Mouse (Mus musculus) liver, embryonic 14.5 days (tissue): ENCODE data around the gene Armc7. TPM values are rescaled to one million over a fixed set of nuclear protein-coding genes. Genes with fewer than 3 reads are reported as not detected.
"Not testable (repeated sequence)": the region's sequence is repeated elsewhere in the genome, so short reads cannot be mapped to it uniquely, and the experiment has no call there.

Experiments
- ATAC-seq: fragments of 200-750 bp; cut with Nextera tagmentation; 2 replicates; pipeline ENCODE4 v1.8.0; 2017; ENCODE audit warnings: moderate number of reproducible peaks, mild to moderate bottlenecking, moderate library complexity; ENCODE audit not compliant: insufficient read depth
- DNase-seq, 3 experiments: peaks; one replicate each; pipeline ENCODE4 v3.0.0-alpha.2; 2012 to 2013; ENCODE audit warnings: low read depth in 3 of 3, low spot score in 3 of 3
- H3K27ac ChIP-seq: fragments of 300-500 bp; sonication (generic); 2 replicates; pipeline ENCODE4 v1.5.1; 2014; ENCODE audit warnings: moderate library complexity, mild to moderate bottlenecking, control low read depth, inconsistent platforms
- H3K27me3 ChIP-seq: fragments of 300-500 bp; sonication (generic); 2 replicates; pipeline ENCODE4 v1.6.1; 2014; ENCODE audit warnings: mild to moderate bottlenecking, low read length, moderate library complexity; ENCODE audit not compliant: control insufficient read depth, insufficient read depth
- H3K36me3 ChIP-seq: fragments of 300-500 bp; sonication (generic); replicated peaks from 2 replicates; pipeline ENCODE4 v1.6.1; 2014; ENCODE audit warnings: low read depth; ENCODE audit not compliant: control insufficient read depth, insufficient read depth
- H3K4me1 ChIP-seq, 2 experiments: fragments of 200-500 bp in 1 of 2; fragments of 300-500 bp in 1 of 2; sonication (generic) in 1 of 2; replicated peaks; 2 replicates each; pipeline ENCODE4 v1.6.1; 2012 to 2014; ENCODE audit warnings: antibody characterized with exemption in 1 of 2, inconsistent platforms in 1 of 2, low read length in 1 of 2; ENCODE audit not compliant: control insufficient read depth in 2 of 2, insufficient read depth in 2 of 2
- H3K4me2 ChIP-seq: fragments of 300-500 bp; sonication (generic); 2 replicates; pipeline ENCODE4 v1.6.1; 2014; ENCODE audit warnings: low read depth, mild to moderate bottlenecking, control low read depth, moderate library complexity
- H3K4me3 ChIP-seq, 2 experiments: fragments of 200-500 bp in 1 of 2; fragments of 300-500 bp in 1 of 2; sonication (generic) in 1 of 2; 2 replicates each; pipeline ENCODE4 v1.5.1; 2012 to 2014; ENCODE audit warnings: low read depth in 2 of 2, low read length in 2 of 2, mild to moderate bottlenecking in 2 of 2, control low read depth in 1 of 2, inconsistent platforms in 1 of 2, moderate library complexity in 1 of 2; ENCODE audit not compliant: insufficient read depth in 1 of 2
- H3K9ac ChIP-seq: fragments of 300-500 bp; sonication (generic); replicated peaks from 2 replicates; pipeline ENCODE4 v1.6.1; 2014; ENCODE audit warnings: mild to moderate bottlenecking, control low read depth, moderate library complexity
- H3K9me3 ChIP-seq: fragments of 300-500 bp; sonication (generic); 2 replicates; pipeline ENCODE4 v1.6.1; 2016; ENCODE audit warnings: low read length, mixed read lengths; ENCODE audit not compliant: control insufficient read depth
- CTCF ChIP-seq: IDR thresholded peaks from 2 replicates; pipeline ENCODE4 v1.5.1; 2016; ENCODE audit warnings: antibody characterized with exemption, low read depth, control low read depth
- EP300 ChIP-seq: IDR thresholded peaks from 2 replicates; pipeline ENCODE4 v1.6.1; 2016; ENCODE audit warnings: antibody characterized with exemption, low read depth
- WGBS: fragments of 180-500 bp; shearing (Covaris S2); extraction: QIAGEN DNeasy Blood & Tissue Kit; methylation state at CpG from one replicate; pipeline ENCODE4 v1.1.7; 2014; ENCODE audit not compliant: insufficient replicate concordance; 5-methylcytosine and 5-hydroxymethylcytosine counted together
- polyA plus RNA-seq, 2 experiments: library from polyadenylated mRNA; depleted of rRNA in 1 of 2; stranded (reverse) in 1 of 2; unstranded in 1 of 2; fragments of >200 nt; fragmentation: Nextera tagmentation in 1 of 2; extraction: Ambion mirVana in 1 of 2; gene quantifications; 2 replicates each; pipeline versions ENCODE4 v1.2.1 to v1.2.3; 2012 to 2014

The Armc7 gene
- polyA plus RNA-seq, 2 experiments: 2.1 to 2.2 TPM

DNA sequence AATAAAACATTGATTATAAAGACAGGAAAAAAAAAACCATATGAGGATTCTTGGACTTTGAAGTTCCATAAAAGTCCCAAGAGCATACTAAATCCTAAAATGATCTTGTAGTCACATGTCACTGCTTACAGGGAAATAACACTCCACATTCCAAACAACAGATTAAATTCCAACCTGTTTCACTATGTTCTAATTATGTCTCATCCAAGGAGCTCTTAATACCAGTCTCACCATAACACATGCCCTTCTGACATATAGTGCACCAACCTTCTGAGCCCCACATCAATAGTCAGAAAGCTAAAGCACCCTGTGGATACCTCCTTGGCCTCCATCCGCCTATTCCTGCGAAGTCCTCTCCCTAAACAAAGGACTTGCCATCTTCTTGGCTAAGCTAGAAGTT lies 44.8 kb downstream of the Armc7 start:
- no peak for ATAC-seq
- no peak for DNase-seq
- Histone ChIP-seq H3K4me2 (no peak overlapping the region), H3K27ac (no peak overlapping the region), H3K36me3 (peaks cover 23% of the 10 kb centered on the region), H3K9ac (no peak overlapping the region), H3K4me3 (no peak overlapping the region), H3K27me3 (no peaks in the 10 kb centered on the region), H3K4me1 (peaks cover 0 to under 1% of the 10 kb centered on the region in 2 experiments; a peak in 2 of 4 replicates), H3K9me3 (no peaks in the 10 kb centered on the region)
- no peak for TF ChIP-seq CTCF
- TF ChIP-seq EP300: no peak
- 93% methylated on average over 2 of the region's 2 CpGs for WGBS

GRCm38 (mm10) chr11:115521080-115521479 lies 45.6 kb downstream of the Armc7 start:
- H3K9ac ChIP-seq: no peak overlapping the region
- ATAC-seq: no peak
- H3K27me3 ChIP-seq: no peaks in the 10 kb centered on the region
- DNase-seq: no peak
- no peaks in the 10 kb centered on the region for H3K4me1 ChIP-seq
- no peaks in the 10 kb centered on the region for H3K9me3 ChIP-seq
- no peak overlapping the region for H3K4me3 ChIP-seq
- no peak overlapping the region for H3K27ac ChIP-seq
- WGBS: 67% methylated on average over 4 of the region's 4 CpGs
- peaks cover 32% of the 10 kb centered on the region for H3K36me3 ChIP-seq
- no peak overlapping the region for H3K4me2 ChIP-seq
- TF ChIP-seq EP300: no peak

GRCm38 (mm10) chr11:115522238-115522637 lies 46.8 kb downstream of the Armc7 start:
- H3K27me3 ChIP-seq: no peaks in the 10 kb centered on the region
- H3K36me3 ChIP-seq: peaks cover 44% of the 10 kb centered on the region
- no peak overlapping the region for H3K27ac ChIP-seq
- H3K9ac ChIP-seq: no peak overlapping the region
- H3K4me2 ChIP-seq: no peak overlapping the region
- no peaks in the 10 kb centered on the region for H3K4me1 ChIP-seq
- no peaks in the 10 kb centered on the region for H3K9me3 ChIP-seq
- no peak overlapping the region for H3K4me3 ChIP-seq
- ATAC-seq (no peak), DNase-seq (no peak)
- 88% methylated on average over 2 of the region's 2 CpGs for WGBS
- TF ChIP-seq CTCF (no peak), EP300 (no peak)

GRCm38 (mm10) chr11:115522703-115523102 lies 47.2 kb downstream of the Armc7 start:
- H3K4me2 ChIP-seq: no peak overlapping the region
- peaks cover 48% of the 10 kb centered on the region for H3K36me3 ChIP-seq
- WGBS: 80% methylated on average over 2 of the region's 2 CpGs

DNA sequence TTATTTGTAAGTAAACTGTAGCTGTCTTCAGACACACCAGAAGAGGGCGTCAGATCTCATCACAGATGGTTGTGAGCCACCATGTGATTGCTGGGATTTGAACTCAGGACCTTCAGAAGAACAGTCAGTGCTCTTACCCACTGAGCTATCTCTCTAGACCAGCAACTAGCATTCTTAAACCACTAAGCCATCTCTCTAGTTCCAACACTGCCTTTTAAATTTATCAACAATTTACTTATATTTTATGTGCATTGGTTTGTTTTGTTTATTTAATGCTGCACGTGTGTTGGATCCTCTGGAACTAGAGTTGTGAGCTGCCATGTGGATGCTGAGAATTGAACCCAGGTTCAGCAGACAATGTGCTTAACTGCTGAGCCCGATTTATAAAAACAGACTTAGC lies 51.0 kb downstream of the Armc7 start:
- H3K27me3 ChIP-seq, H3K9me3 ChIP-seq, H3K9ac ChIP-seq, H3K4me3 ChIP-seq, H3K27ac ChIP-seq, DNase-seq, H3K4me2 ChIP-seq, H3K4me1 ChIP-seq, ATAC-seq: not testable (repeated sequence)
- H3K36me3 ChIP-seq: peaks cover 73% of the 10 kb centered on the region
- WGBS: 72% methylated on average over 3 of the region's 3 CpGs

More at GRCm38 (mm10) chr11:115522703-115523102, 47.2 kb downstream of the Armc7 start:
- TF ChIP-seq CTCF: no peak
- TF ChIP-seq EP300: no peak
- DNase-seq (no peak), ATAC-seq (no peak)
- H3K4me1 ChIP-seq: no peaks in the 10 kb centered on the region
- no peaks in the 10 kb centered on the region for H3K9me3 ChIP-seq
- H3K27ac ChIP-seq: no peak overlapping the region
- no peak overlapping the region for H3K4me3 ChIP-seq
- no peaks in the 10 kb centered on the region for H3K27me3 ChIP-seq
- no peak overlapping the region for H3K9ac ChIP-seq
